Mouse (Mus musculus) embryonic stem cell, embryonic (primary cell): Measurements from ENCODE around the gene Anxa4.

Experiments
- CTCF ChIA-PET, 4 experiments: fragments of 300-600 bp in 2 of 4; fragments of 350-600 bp in 2 of 4; sonication (Branson Sonifier 250); formaldehyde crosslinking; loops; one replicate each; lab custom pipeline; 2022; ENCODE audit warnings: inconsistent platforms in 2 of 4; lab: Charles Lee
- POLR2A ChIA-PET, 4 experiments: fragments of 300-600 bp in 2 of 4; fragments of 350-600 bp in 2 of 4; sonication (Branson Sonifier 250); formaldehyde crosslinking; loops; one replicate each; lab custom pipeline; 2022; ENCODE audit warnings: antibody characterized with exemption in 4 of 4, inconsistent platforms in 1 of 4; lab: Charles Lee

Gene Anxa4

GRCm38 (mm10) chr6:86778910-86779594 lies 14.3 kb downstream of the Anxa4 start:
- ChIA-PET POLR2A (interaction anchor here in 2 of 4 experiments (0.6 to 1.4 kb wide), 7 partner anchors 8 to 456 kb away, joined by 3 to 6 read pairs (median 3); partner anchors contain the start of gene Anxa4 (in 1 of the 2)), CTCF (interaction anchor here in 1 of 4 experiments (0.7 kb wide), 1 partner anchor 28 kb away, joined by 3 read pairs; no protein-coding TSS in a partner anchor)

GRCm38 (mm10) chr6:86777181-86777580 lies 16.2 kb downstream of the Anxa4 start:
- POLR2A ChIA-PET = interaction anchor here in 1 of 4 experiments (0.5 to 1.4 kb wide), 3 partner anchors 13 to 67 kb away, joined by 3 to 5 read pairs (median 4); no protein-coding TSS in a partner anchor
- CTCF ChIA-PET = no interaction called here

GRCm38 (mm10) chr6:86776706-86777071 lies 16.7 kb downstream of the Anxa4 start:
- CTCF ChIA-PET = interaction anchor here in 2 of 4 experiments (0.5 to 1.0 kb wide), 3 partner anchors 46 to 344 kb away, joined by 3 to 4 read pairs (median 3); no protein-coding TSS in a partner anchor
- POLR2A ChIA-PET = interaction anchor here in 1 of 4 experiments (0.5 to 1.4 kb wide), 5 partner anchors 13 to 589 kb away, joined by 3 to 5 read pairs (median 3); no protein-coding TSS in a partner anchor

- ChIA-PET CTCF (interaction anchor here in 2 of 4 experiments (0.5 to 1.0 kb wide), 4 partner anchors 44 to 344 kb away, joined by 3 to 4 read pairs (median 3); no protein-coding TSS in a partner anchor), POLR2A (interaction anchor here in 1 of 4 experiments (0.6 to 1.4 kb wide), 4 partner anchors 12 to 590 kb away, joined by 3 to 5 read pairs (median 3); no protein-coding TSS in a partner anchor)
Measured at GRCm38 (mm10) chr6:86776001-86776705, 17.2 kb downstream of the Anxa4 start.

- POLR2A ChIA-PET = no interaction called here
- CTCF ChIA-PET = no interaction called here
Measured at GRCm38 (mm10) chr6:86774937-86775336, 18.4 kb downstream of the Anxa4 start.

- ChIA-PET CTCF (interaction anchor here in 1 of 4 experiments (0.6 kb wide), 1 partner anchor 33 kb away, joined by 12 read pairs; no protein-coding TSS in a partner anchor), POLR2A (interaction anchor here in 2 of 4 experiments (0.5 to 0.8 kb wide), 3 partner anchors 12 to 407 kb away, joined by 3 read pairs; no protein-coding TSS in a partner anchor)
Measured at GRCm38 (mm10) chr6:86773830-86774229, 19.6 kb downstream of the Anxa4 start.

- CTCF ChIA-PET = interaction anchor here in 2 of 4 experiments (0.6 to 1.6 kb wide), 4 partner anchors 18 to 805 kb away, joined by 3 to 5 read pairs (median 4); no protein-coding TSS in a partner anchor
- POLR2A ChIA-PET = interaction anchor here in 1 of 4 experiments (0.5 to 1.3 kb wide), 2 partner anchors 10 to 276 kb away, joined by 3 to 6 read pairs; no protein-coding TSS in a partner anchor
Measured at GRCm38 (mm10) chr6:86772631-86773030, 20.8 kb downstream of the Anxa4 start.

GRCm38 (mm10) chr6:86768938-86769337 lies 24.4 kb downstream of the Anxa4 start:
- CTCF ChIA-PET = interaction anchor here in 2 of 4 experiments (0.6 to 1.4 kb wide), 3 partner anchors 29 to 51 kb away, joined by 4 to 8 read pairs (median 4); no protein-coding TSS in a partner anchor
- POLR2A ChIA-PET = interaction anchor here in 3 of 4 experiments (0.6 to 1.3 kb wide), 5 partner anchors 14 to 127 kb away, joined by 3 to 6 read pairs (median 3); no protein-coding TSS in a partner anchor

- ChIA-PET CTCF (interaction anchor here in 1 of 4 experiments (1.5 kb wide), 1 partner anchor 235 kb away, joined by 3 read pairs; no protein-coding TSS in a partner anchor), POLR2A (interaction anchor here in 2 of 4 experiments (0.6 to 0.9 kb wide), 2 partner anchors 16 to 20 kb away, joined by 3 to 6 read pairs; no protein-coding TSS in a partner anchor)
Measured at GRCm38 (mm10) chr6:86768186-86768776, 25.1 kb downstream of the Anxa4 start.

- ChIA-PET POLR2A (interaction anchor here in 1 of 4 experiments (1.2 kb wide), 1 partner anchor 14 kb away, joined by 4 read pairs; no protein-coding TSS in a partner anchor), CTCF (interaction anchor here in 2 of 4 experiments (0.6 to 1.6 kb wide), 6 partner anchors 13 to 556 kb away, joined by 3 to 8 read pairs (median 3); no protein-coding TSS in a partner anchor)
Measured at GRCm38 (mm10) chr6:86767465-86767864, 25.9 kb downstream of the Anxa4 start.

GRCm38 (mm10) chr6:86765637-86766059 lies 27.7 kb downstream of the Anxa4 start:
- ChIA-PET CTCF (interaction anchor here in 1 of 4 experiments (0.6 to 0.8 kb wide), 2 partner anchors 18 to 328 kb away, joined by 3 to 4 read pairs; no protein-coding TSS in a partner anchor), POLR2A (interaction anchor here in 1 of 4 experiments (0.7 kb wide), 1 partner anchor 13 kb away, joined by 4 read pairs; no protein-coding TSS in a partner anchor)

- ChIA-PET POLR2A (interaction anchor here in 3 of 4 experiments (0.5 to 1.5 kb wide), 8 partner anchors 8 to 431 kb away, joined by 3 to 4 read pairs (median 3); partner anchors contain the start of gene Aak1 (in 1 of the 3)), CTCF (interaction anchor here (0.5 to 2.6 kb wide), 22 partner anchors 9 to 1446 kb away, joined by 3 to 24 read pairs (median 4); partner anchors contain the start of gene Anxa4 (in 1 of the 4))
Measured at GRCm38 (mm10) chr6:86754105-86754863, 39.1 kb downstream of the Anxa4 start.

GRCm38 (mm10) chr6:86752843-86753485 lies 40.4 kb downstream of the Anxa4 start:
- CTCF ChIA-PET = interaction anchor here (0.7 to 2.6 kb wide), 4 partner anchors 46 to 522 kb away, joined by 3 to 24 read pairs (median 8); no protein-coding TSS in a partner anchor
- POLR2A ChIA-PET = interaction anchor here in 3 of 4 experiments (0.5 to 0.8 kb wide), 4 partner anchors 23 to 88 kb away, joined by 3 to 4 read pairs (median 3); no protein-coding TSS in a partner anchor

- POLR2A ChIA-PET = interaction anchor here in 1 of 4 experiments (0.6 kb wide), 2 partner anchors 8 to 16 kb away, joined by 3 read pairs; no protein-coding TSS in a partner anchor
- CTCF ChIA-PET = no interaction called here
Measured at GRCm38 (mm10) chr6:86750961-86751360, 42.4 kb downstream of the Anxa4 start.

- ChIA-PET CTCF (interaction anchor here in 2 of 4 experiments (0.6 to 2.9 kb wide), 4 partner anchors 10 to 57 kb away, joined by 3 to 12 read pairs (median 6); no protein-coding TSS in a partner anchor), POLR2A (interaction anchor here in 2 of 4 experiments (1.0 to 1.5 kb wide), 2 partner anchors 57 to 108 kb away, joined by 3 to 4 read pairs; no protein-coding TSS in a partner anchor)
Measured at GRCm38 (mm10) chr6:86749817-86750216, 43.6 kb downstream of the Anxa4 start.
